8 mouse cellular contexts compared by ENCODE assay signal in the genomic region with DNA sequence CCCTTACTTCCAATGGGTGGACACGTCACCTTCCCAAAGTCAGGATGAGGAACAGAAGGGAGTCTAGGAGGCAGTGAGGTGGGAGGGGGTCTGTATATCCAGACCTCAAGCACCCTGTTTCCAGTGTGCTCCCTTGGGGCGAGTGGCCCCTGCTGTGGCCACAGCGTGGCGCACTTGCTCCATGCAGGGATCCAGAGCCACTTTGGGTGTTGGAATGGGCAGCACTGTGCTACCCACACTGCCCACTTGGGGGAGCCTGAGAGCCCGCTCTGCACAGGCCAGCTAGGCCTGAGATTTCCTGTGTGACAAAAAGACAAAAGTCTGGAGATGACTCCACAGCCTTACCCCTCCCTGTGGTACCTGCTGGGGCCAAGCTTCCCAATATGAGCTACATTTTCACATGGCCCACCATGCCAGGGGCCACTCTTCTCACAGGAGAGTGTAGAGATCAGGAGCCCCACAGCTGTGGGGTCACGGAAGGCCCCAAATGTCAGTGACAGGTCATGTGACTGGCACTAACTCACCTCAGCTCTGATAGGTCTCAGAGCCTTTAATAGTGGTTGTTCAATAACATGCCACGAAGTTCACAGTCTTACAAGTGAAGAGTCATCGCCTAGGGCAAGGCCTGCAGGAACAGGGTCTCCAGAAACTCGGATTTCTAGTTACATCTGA. TPM values are rescaled to one million over a fixed set of nuclear protein-coding genes. Genes with fewer than 3 reads are reported as not detected.
A peak's percentile ranks its signal among the peaks of the same experiment; 100 is the strongest.
DNase-seq lines count a peak whose midpoint lies in the region; ATAC-seq and TF ChIP-seq lines count a peak whose summit lies in the region.

No protein-coding gene starts in this region.

- WGBS in heart, embryonic 14.5 days, result 35% methylated on average over 9 of the region's 9 CpGs
- 34% methylated on average over 9 of the region's 9 CpGs for WGBS in liver, embryonic 11.5 days
- WGBS in stomach, embryonic 14.5 days, result 36% methylated on average over 9 of the region's 9 CpGs

- peaks cover 30% of the 10 kb centered on the region for H3K27me3 ChIP-seq in heart, embryonic 14.5 days (ENCODE audit: control insufficient read depth, insufficient read depth, low read length)
- H3K27me3 ChIP-seq in liver, embryonic 11.5 days (replicated peaks; ENCODE audit: control insufficient read depth, insufficient read depth, low read length), result peaks cover 28% of the 10 kb centered on the region
- H3K27me3 ChIP-seq in stomach, embryonic 14.5 days (ENCODE audit: control insufficient read depth, insufficient read depth, low read length), result 0 out of 2 replicates have a peak, but pooled peaks cover 3% of the 10 kb centered on the region

- no peak overlapping the region for H3K9ac ChIP-seq in heart, embryonic 14.5 days (ENCODE audit: low read length)
- no peak overlapping the region for H3K9ac ChIP-seq in liver, embryonic 11.5 days (ENCODE audit: low read depth, low read length)
- no peak overlapping the region for H3K9ac ChIP-seq in stomach, embryonic 14.5 days (replicated peaks; ENCODE audit: low read depth, low read length)

- peak; percentile 86 for DNase-seq in CD4-positive helper T cell, adult 2 months (ENCODE audit: low read depth, low spot score)
- peak; percentile 90 for DNase-seq in brain, embryonic 14.5 days (ENCODE audit: low read depth)
- peak; percentile 97 for DNase-seq in kidney, postnatal 10 days
- peak; percentile 86 for DNase-seq in liver, embryonic 11.5 days (ENCODE audit: low spot score)
- peak; percentile 76 to 90 for DNase-seq in natural killer cell, adult 2 months (ENCODE audit: low spot score in 2 of 2)

- no peak overlapping the region for H3K27ac ChIP-seq in heart, embryonic 14.5 days (replicated peaks in 1 of 2; ENCODE audit: control insufficient read depth in 1 of 2, insufficient read depth in 1 of 2, low read depth in 2 of 2, low read length in 2 of 2)
- H3K27ac ChIP-seq in liver, embryonic 11.5 days (ENCODE audit: low read depth, low read length), result no peak overlapping the region
- no peak overlapping the region for H3K27ac ChIP-seq in stomach, embryonic 14.5 days (ENCODE audit: low read length)

- no peak overlapping the region for H3K4me3 ChIP-seq in heart, embryonic 14.5 days (ENCODE audit: control insufficient read depth in 1 of 2, insufficient read depth in 1 of 2, low read depth in 1 of 2, low read length in 2 of 2)
- no peak overlapping the region for H3K4me3 ChIP-seq in liver, embryonic 11.5 days (ENCODE audit: low read depth, low read length)
- no peak overlapping the region for H3K4me3 ChIP-seq in stomach, embryonic 14.5 days (ENCODE audit: low read depth, low read length)

- no peaks in the 10 kb centered on the region for H3K9me3 ChIP-seq in heart, embryonic 14.5 days (ENCODE audit: control insufficient read depth, low read length)
- H3K9me3 ChIP-seq in liver, embryonic 11.5 days (ENCODE audit: control insufficient read depth, low read length), result no peaks in the 10 kb centered on the region
- H3K9me3 ChIP-seq in stomach, embryonic 14.5 days (ENCODE audit: control insufficient read depth, low read depth, low read length), result no peaks in the 10 kb centered on the region

- H3K4me2 ChIP-seq in heart, embryonic 14.5 days (ENCODE audit: low read length), result no peak overlapping the region
- H3K4me2 ChIP-seq in liver, embryonic 11.5 days, result no peak overlapping the region
- H3K4me2 ChIP-seq in stomach, embryonic 14.5 days (replicated peaks; ENCODE audit: low read depth, low read length), result no peak overlapping the region

- H3K4me1 ChIP-seq in heart, embryonic 14.5 days (ENCODE audit: control insufficient read depth in 2 of 2, insufficient read depth in 2 of 2, low read length in 2 of 2), result no peaks in the 10 kb centered on the region
- no peaks in the 10 kb centered on the region for H3K4me1 ChIP-seq in liver, embryonic 11.5 days (replicated peaks; ENCODE audit: control insufficient read depth, insufficient read depth, low read length)
- H3K4me1 ChIP-seq in stomach, embryonic 14.5 days (ENCODE audit: control insufficient read depth, insufficient read depth, low read length), result no peaks in the 10 kb centered on the region

- no peaks in the 10 kb centered on the region for H3K36me3 ChIP-seq in heart, embryonic 14.5 days (ENCODE audit: control insufficient read depth, insufficient read depth, low read length)
- no peaks in the 10 kb centered on the region for H3K36me3 ChIP-seq in liver, embryonic 11.5 days (ENCODE audit: control insufficient read depth, insufficient read depth, low read length)
- H3K36me3 ChIP-seq in stomach, embryonic 14.5 days (ENCODE audit: control insufficient read depth, insufficient read depth, low read length), result no peaks in the 10 kb centered on the region

- TF ChIP-seq POLR2A in brain, embryonic 14.5 days (IDR thresholded peaks at IDR 0.05; ENCODE audit: borderline replicate concordance, extremely low read depth, insufficient read depth, insufficient read length, poor library complexity, severe bottlenecking), result no peak

- TF ChIP-seq CTCF in brain, embryonic 14.5 days (IDR thresholded peaks at IDR 0.05; ENCODE audit: borderline replicate concordance, extremely low read depth, insufficient read depth, insufficient read length), result peak; percentile 100

- ATAC-seq in erythroid progenitor cell, adult 5-6 weeks (replicated peaks; ENCODE audit: low FRiP score, poor library complexity, severe bottlenecking), result peak; percentile 85
- 0 out of 2 replicates have a peak, but pooled peaks have one; percentile 36 for ATAC-seq in heart, embryonic 14.5 days (ENCODE audit: insufficient number of reproducible peaks, insufficient read depth, low FRiP score, low read depth)
- ATAC-seq in liver, embryonic 11.5 days (replicated peaks; ENCODE audit: low FRiP score), result peak; percentile 78
- ATAC-seq in stomach, embryonic 14.5 days (ENCODE audit: insufficient number of reproducible peaks, insufficient read depth, low FRiP score, low read depth), result peak; percentile 78

RNA-seq across cellular contexts. Expression of gene Hif1an, which starts 20.1 kb away (rescaled TPM):
- polyA plus RNA-seq in brain, embryonic 14.5 days (2012; rRNA removed), result 29.5 TPM in 2 replicates
- total RNA-seq in erythroid progenitor cell, adult 5-6 weeks (2015; ENCODE audit: low replicate concordance), result 1.8 and 2.5 TPM in 2 replicates
- 3.6 and 5.8 TPM in 2 replicates for total RNA-seq in erythroid progenitor cell, adult 5-6 weeks (2017; ENCODE audit: low replicate concordance)
- polyA plus RNA-seq in heart, embryonic 14.5 days (2014; fragmentation: Nextera tagmentation; extraction: Ambion mirVana), result 21.0 and 21.9 TPM in 2 replicates
- 19.7 and 22.4 TPM in 2 replicates for polyA plus RNA-seq in liver, embryonic 11.5 days (2014; fragmentation: Nextera tagmentation; extraction: Ambion mirVana)
- polyA plus RNA-seq in stomach, embryonic 14.5 days (2014; fragmentation: Nextera tagmentation; extraction: Ambion mirVana), result 29.0 and 31.3 TPM in 2 replicates

RNA-seq across cellular contexts. Expression of gene Ndufb8, which starts 27.5 kb away (rescaled TPM):
- 434 and 563 TPM in 2 replicates for polyA plus RNA-seq in brain, embryonic 14.5 days (2012; rRNA removed)
- 115 and 143 TPM in 2 replicates for total RNA-seq in erythroid progenitor cell, adult 5-6 weeks (2015; ENCODE audit: low replicate concordance)
- 56.9 and 85.0 TPM in 2 replicates for total RNA-seq in erythroid progenitor cell, adult 5-6 weeks (2017; ENCODE audit: low replicate concordance)
- polyA plus RNA-seq in heart, embryonic 14.5 days (2014; fragmentation: Nextera tagmentation; extraction: Ambion mirVana), result 1,268 TPM in 2 replicates
- 488 and 497 TPM in 2 replicates for polyA plus RNA-seq in liver, embryonic 11.5 days (2014; fragmentation: Nextera tagmentation; extraction: Ambion mirVana)
- polyA plus RNA-seq in stomach, embryonic 14.5 days (2014; fragmentation: Nextera tagmentation; extraction: Ambion mirVana), result 503 and 572 TPM in 2 replicates

RNA-seq across cellular contexts. Expression of gene Gm20538, which starts 30.1 kb away (rescaled TPM):
- not detected in 2 replicates for polyA plus RNA-seq in brain, embryonic 14.5 days (2012; rRNA removed)
- total RNA-seq in erythroid progenitor cell, adult 5-6 weeks (2015; ENCODE audit: low replicate concordance), result not detected in 2 replicates
- not detected in 2 replicates for total RNA-seq in erythroid progenitor cell, adult 5-6 weeks (2017; ENCODE audit: low replicate concordance)
- not detected in 2 replicates for polyA plus RNA-seq in heart, embryonic 14.5 days (2014; fragmentation: Nextera tagmentation; extraction: Ambion mirVana)
- not detected in 2 replicates for polyA plus RNA-seq in liver, embryonic 11.5 days (2014; fragmentation: Nextera tagmentation; extraction: Ambion mirVana)
- polyA plus RNA-seq in stomach, embryonic 14.5 days (2014; fragmentation: Nextera tagmentation; extraction: Ambion mirVana), result not detected in 2 replicates

RNA-seq across cellular contexts. Expression of gene Sec31b, which starts 37.1 kb away (rescaled TPM):
- polyA plus RNA-seq in brain, embryonic 14.5 days (2012; rRNA removed), result 0.42 and 0.72 TPM in 2 replicates
- total RNA-seq in erythroid progenitor cell, adult 5-6 weeks (2015; ENCODE audit: low replicate concordance), result 0.36 and 1.3 TPM in 2 replicates
- total RNA-seq in erythroid progenitor cell, adult 5-6 weeks (2017; ENCODE audit: low replicate concordance), result 0.26 TPM in 1 of 2 replicates, not detected in the other
- 1.1 and 1.6 TPM in 2 replicates for polyA plus RNA-seq in heart, embryonic 14.5 days (2014; fragmentation: Nextera tagmentation; extraction: Ambion mirVana)
- polyA plus RNA-seq in liver, embryonic 11.5 days (2014; fragmentation: Nextera tagmentation; extraction: Ambion mirVana), result 0.55 and 0.58 TPM in 2 replicates
- polyA plus RNA-seq in stomach, embryonic 14.5 days (2014; fragmentation: Nextera tagmentation; extraction: Ambion mirVana), result 0.36 and 0.67 TPM in 2 replicates
